9 mouse cellular contexts compared by ENCODE assay signal in the genomic region with DNA sequence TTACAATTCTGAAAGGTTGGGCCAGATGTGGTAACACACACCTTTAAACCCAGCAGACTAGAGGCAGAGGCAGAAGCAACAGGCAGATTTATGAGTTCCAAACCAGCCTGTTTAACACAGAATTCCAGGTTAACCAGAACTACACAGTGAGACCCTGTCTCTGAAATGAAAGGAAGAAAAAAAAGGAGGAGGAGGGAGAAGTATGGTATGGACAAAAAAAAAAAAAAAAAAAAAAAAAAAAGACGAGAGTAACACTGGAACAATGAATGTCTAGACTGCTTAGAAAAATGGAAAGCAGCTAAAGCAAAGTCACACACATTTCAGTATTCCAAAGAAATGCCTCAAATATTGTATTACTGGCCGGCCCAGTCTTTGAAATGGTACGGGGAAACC. TPM values are rescaled to one million over a fixed set of nuclear protein-coding genes. Genes with fewer than 3 reads are reported as not detected.
DNase-seq lines count a peak whose midpoint lies in the region; ATAC-seq and TF ChIP-seq lines count a peak whose summit lies in the region.
"Had no signal": no experiment of that assay in that cellular context is flagged by ENCODE, and none has a peak within 500 bp of the region (broad histone marks: within the 10 kb centered on the region; RNA-seq: fewer than 3 reads in every experiment).

No protein-coding gene starts in this region.

- WGBS in cerebellum, adult 2 months: 0% methylated on average over 3 of the region's 3 CpGs
- 4% methylated on average over 3 of the region's 3 CpGs for WGBS in spleen, adult 2 months
- 0% methylated on average over 3 of the region's 3 CpGs for WGBS in liver, embryonic 11.5 days
- 2% methylated on average over 3 of the region's 3 CpGs for WGBS in stomach, postnatal 0 days

- H3K27me3 ChIP-seq in cerebellum, adult 2 months (ENCODE audit: control insufficient read depth, insufficient read depth, low read length): no peaks in the 10 kb centered on the region
- no peaks in the 10 kb centered on the region for H3K27me3 ChIP-seq in spleen, adult 2 months (ENCODE audit: control insufficient read depth, insufficient read depth, low read length)
- H3K27me3 ChIP-seq in liver, embryonic 11.5 days (replicated peaks; ENCODE audit: control insufficient read depth, insufficient read depth, low read length): no peaks in the 10 kb centered on the region
- no peaks in the 10 kb centered on the region for H3K27me3 ChIP-seq in stomach, postnatal 0 days (ENCODE audit: control insufficient read depth, insufficient read depth, low read length)

- TF ChIP-seq POLR2A in cerebellum, adult 2 months (IDR thresholded peaks at IDR 0.05; ENCODE audit: borderline replicate concordance, insufficient read depth, low read length): no peak
- no peak for TF ChIP-seq POLR2A in spleen, adult 2 months (IDR thresholded peaks at IDR 0.05; ENCODE audit: low read depth, low read length)

- H3K27ac ChIP-seq in cerebellum, adult 2 months (ENCODE audit: insufficient read depth, low read length): no peak overlapping the region
- no peak overlapping the region for H3K27ac ChIP-seq in spleen, adult 2 months (ENCODE audit: insufficient read depth, low read length)
- peak overlapping the region; percentile 40; the same call in 1 of the 2 replicates for H3K27ac ChIP-seq in liver, embryonic 11.5 days (ENCODE audit: low read depth, low read length)
- H3K27ac ChIP-seq in stomach, postnatal 0 days (replicated peaks): no peak overlapping the region

- H3K4me2 ChIP-seq in liver, embryonic 11.5 days: peak overlapping the region; percentile 91
- peak overlapping the region; percentile 79 for H3K4me2 ChIP-seq in stomach, postnatal 0 days (replicated peaks; ENCODE audit: low read depth)

- ATAC-seq in liver, embryonic 11.5 days (replicated peaks; ENCODE audit: low FRiP score): no peak
- ATAC-seq in stomach, postnatal 0 days (ENCODE audit: low FRiP score, low TSS enrichment): no peak

- H3K9ac ChIP-seq in liver, embryonic 11.5 days (ENCODE audit: low read depth, low read length): peak overlapping the region; percentile 81
- peak overlapping the region; percentile 75 for H3K9ac ChIP-seq in stomach, postnatal 0 days (ENCODE audit: low read length)

- TF ChIP-seq EP300 in stomach, postnatal 0 days (optimal IDR thresholded peaks at IDR 0.05): no peak

- peak overlapping the region; percentile 81 for H3K4me3 ChIP-seq in cerebellum, adult 2 months (replicated peaks; ENCODE audit: insufficient read depth, low read depth, low read length)
- peak overlapping the region; percentile 79 for H3K4me3 ChIP-seq in spleen, adult 2 months (ENCODE audit: extremely low read depth, insufficient read depth, insufficient read length)
- peak overlapping the region; percentile 86 for H3K4me3 ChIP-seq in liver, embryonic 11.5 days (ENCODE audit: low read depth, low read length)
- peak overlapping the region; percentile 87 for H3K4me3 ChIP-seq in stomach, postnatal 0 days (ENCODE audit: low read depth, low read length)

- no peak for DNase-seq in cerebellum, adult 2 months
- no peak for DNase-seq in cerebellum, adult 18-20 months
- no peak for DNase-seq in spleen, adult 2 months (ENCODE audit: low read depth in 1 of 2, low spot score in 2 of 2)
- DNase-seq in spleen, adult 12 weeks (ENCODE audit: low spot score): no peak
- no peak for DNase-seq in liver, embryonic 11.5 days (ENCODE audit: low spot score)
- DNase-seq in stomach, postnatal 0 days (ENCODE audit: low spot score): no peak
- no peak for DNase-seq in cerebellum, adult 11 months
- DNase-seq in adrenal gland, postnatal 14 days: no peak
- DNase-seq: cerebellum, postnatal 25 days had no signal

- H3K4me1 ChIP-seq in cerebellum, adult 2 months (ENCODE audit: control insufficient read depth, insufficient read depth, low read length): no peaks in the 10 kb centered on the region; the same call in 1 of the 2 replicates
- H3K4me1 ChIP-seq in spleen, adult 2 months (ENCODE audit: control insufficient read depth, insufficient read depth, insufficient read length): peaks cover 5% of the 10 kb centered on the region
- H3K4me1 ChIP-seq in liver, embryonic 11.5 days (replicated peaks; ENCODE audit: control insufficient read depth, insufficient read depth, low read length): peaks cover 4% of the 10 kb centered on the region; the same call in 1 of the 2 replicates
- no peaks in the 10 kb centered on the region for H3K4me1 ChIP-seq in stomach, postnatal 0 days (replicated peaks; ENCODE audit: control insufficient read depth, insufficient read depth)

- no peaks in the 10 kb centered on the region for H3K9me3 ChIP-seq in liver, embryonic 11.5 days (ENCODE audit: control insufficient read depth, low read length)
- no peaks in the 10 kb centered on the region for H3K9me3 ChIP-seq in stomach, postnatal 0 days (ENCODE audit: control insufficient read depth, low read length)

- no peak for TF ChIP-seq CTCF in cerebellum, adult 2 months (IDR thresholded peaks at IDR 0.05; ENCODE audit: borderline replicate concordance, insufficient read depth, low read depth, low read length)
- no peak for TF ChIP-seq CTCF in spleen, adult 2 months (IDR thresholded peaks at IDR 0.05; ENCODE audit: extremely low read depth, insufficient read depth, insufficient read length, insufficient replicate concordance)
- no peak for TF ChIP-seq CTCF in stomach, postnatal 0 days (IDR thresholded peaks at IDR 0.05; ENCODE audit: low read depth)

- H3K36me3 ChIP-seq in spleen, adult 2 months (ENCODE audit: control insufficient read depth, insufficient read depth, low read length): no peaks in the 10 kb centered on the region
- no peaks in the 10 kb centered on the region for H3K36me3 ChIP-seq in liver, embryonic 11.5 days (ENCODE audit: control insufficient read depth, insufficient read depth, low read length)
- H3K36me3 ChIP-seq in stomach, postnatal 0 days (ENCODE audit: control insufficient read depth, insufficient read depth, low read length): no peaks in the 10 kb centered on the region

RNA-seq across cellular contexts. Expression of gene Ipo8, which starts 0.9 kb away (rescaled TPM):
- 27.0 and 28.8 TPM in 2 replicates for polyA plus RNA-seq in cerebellum, adult 2 months (2012; rRNA removed)
- 7.1 and 7.2 TPM in 2 replicates for polyA plus RNA-seq in spleen, adult 2 months (2012; rRNA removed)
- polyA plus RNA-seq in liver, embryonic 11.5 days (2014; fragmentation: Nextera tagmentation; extraction: Ambion mirVana): 21.6 and 22.1 TPM in 2 replicates
- 9.5 and 10.5 TPM in 2 replicates for polyA plus RNA-seq in stomach, postnatal 0 days (2015; fragmentation: Nextera tagmentation; extraction: Ambion mirVana)
- 34.1 and 36.4 TPM in 2 replicates for total RNA-seq in adrenal gland, postnatal 14 days (2021)
